Mouse (Mus musculus): ENCODE measurements at regions not wholly inside any gene's neighbourhood (a gene's known extent, or its start where the extent isn't known, plus 50 kb on each side); places are given as distances from the start of the nearest gene placed in this dataset.

GRCm38 (mm10) chr15:21836110-21836509 lies 712.7 kb upstream of the Cdh18 start:
- no peak for ATAC-seq (ENCODE audit: low FRiP score, low TSS enrichment)
- Histone ChIP-seq H3K9ac (ENCODE audit: low read length) (no peak overlapping the region), H3K36me3 (ENCODE audit: control insufficient read depth, insufficient read depth, low read length) (no peaks in the 10 kb centered on the region), H3K4me2 (replicated peaks; ENCODE audit: low read depth) (no peak overlapping the region), H3K4me3 (ENCODE audit: low read depth, low read length) (no peak overlapping the region), H3K9me3 (ENCODE audit: control insufficient read depth, low read length) (no peaks in the 10 kb centered on the region), H3K4me1 (replicated peaks; ENCODE audit: control insufficient read depth, insufficient read depth) (no peaks in the 10 kb centered on the region), H3K27me3 (ENCODE audit: control insufficient read depth, insufficient read depth, low read length) (no peaks in the 10 kb centered on the region), H3K27ac (replicated peaks) (no peak overlapping the region)
- TF ChIP-seq EP300 (optimal IDR thresholded peaks at IDR 0.05) (no peak), CTCF (IDR thresholded peaks at IDR 0.05; ENCODE audit: low read depth) (no peak)
- WGBS = 63% methylated on average over 5 of the region's 5 CpGs
- no peak for DNase-seq (ENCODE audit: low spot score)

GRCm38 (mm10) chr15:21858540-21858939 lies 690.3 kb upstream of the Cdh18 start:
- Histone ChIP-seq H3K4me1 (replicated peaks; ENCODE audit: control insufficient read depth, insufficient read depth) (no peaks in the 10 kb centered on the region), H3K9me3 (ENCODE audit: control insufficient read depth, low read length) (no peaks in the 10 kb centered on the region), H3K4me3 (ENCODE audit: low read depth, low read length) (no peak overlapping the region), H3K36me3 (ENCODE audit: control insufficient read depth, insufficient read depth, low read length) (no peaks in the 10 kb centered on the region), H3K27ac (replicated peaks) (no peak overlapping the region), H3K27me3 (ENCODE audit: control insufficient read depth, insufficient read depth, low read length) (no peaks in the 10 kb centered on the region), H3K4me2 (replicated peaks; ENCODE audit: low read depth) (no peak overlapping the region), H3K9ac (ENCODE audit: low read length) (no peak overlapping the region)
- ATAC-seq (ENCODE audit: low FRiP score, low TSS enrichment) = no peak
- WGBS = 84% methylated on average over 7 of the region's 7 CpGs
- TF ChIP-seq CTCF (IDR thresholded peaks at IDR 0.05; ENCODE audit: low read depth) = no peak
- TF ChIP-seq EP300 (optimal IDR thresholded peaks at IDR 0.05) = no peak
- DNase-seq (ENCODE audit: low spot score) = no peak

- Histone ChIP-seq H3K4me3 (ENCODE audit: low read depth, low read length) (no peak overlapping the region), H3K4me2 (replicated peaks; ENCODE audit: low read depth) (no peak overlapping the region), H3K4me1 (replicated peaks; ENCODE audit: control insufficient read depth, insufficient read depth) (no peaks in the 10 kb centered on the region), H3K9ac (ENCODE audit: low read length) (no peak overlapping the region), H3K9me3 (ENCODE audit: control insufficient read depth, low read length) (no peaks in the 10 kb centered on the region), H3K27me3 (ENCODE audit: control insufficient read depth, insufficient read depth, low read length) (no peaks in the 10 kb centered on the region), H3K36me3 (ENCODE audit: control insufficient read depth, insufficient read depth, low read length) (no peaks in the 10 kb centered on the region), H3K27ac (replicated peaks) (no peak overlapping the region)
- 29% methylated on average over 2 of the region's 2 CpGs for WGBS
- DNase-seq (ENCODE audit: low spot score) (peak; percentile 43), ATAC-seq (ENCODE audit: low FRiP score, low TSS enrichment) (no peak)
- TF ChIP-seq EP300 (optimal IDR thresholded peaks at IDR 0.05) = no peak
- peak; percentile 86 for TF ChIP-seq CTCF (IDR thresholded peaks at IDR 0.05; ENCODE audit: low read depth)
Observed at GRCm38 (mm10) chr15:21885181-21885580, 663.6 kb upstream of the Cdh18 start.

Data from stomach, postnatal 0 days (tissue).